Mouse (Mus musculus): ENCODE measurements around the gene Crls1. TPM values are rescaled to one million over a fixed set of nuclear protein-coding genes. Genes with fewer than 3 reads are reported as not detected.
A peak's percentile ranks its signal among the peaks of the same experiment; 100 is the strongest.

Crls1 gene
- polyA plus RNA-seq, 1 experiment = 27.0 TPM

- no peak for DNase-seq (ENCODE audit: low read depth)
- no peak for TF ChIP-seq POLR2A (IDR thresholded peaks at IDR 0.05; ENCODE audit: borderline replicate concordance, extremely low read depth, insufficient read depth, insufficient read length, poor library complexity, severe bottlenecking)
- TF ChIP-seq CTCF (IDR thresholded peaks at IDR 0.05; ENCODE audit: borderline replicate concordance, extremely low read depth, insufficient read depth, insufficient read length) = no peak
Observed at GRCm38 (mm10) chr2:132863325-132863724, 16.9 kb downstream of the Crls1 start.

DNA sequence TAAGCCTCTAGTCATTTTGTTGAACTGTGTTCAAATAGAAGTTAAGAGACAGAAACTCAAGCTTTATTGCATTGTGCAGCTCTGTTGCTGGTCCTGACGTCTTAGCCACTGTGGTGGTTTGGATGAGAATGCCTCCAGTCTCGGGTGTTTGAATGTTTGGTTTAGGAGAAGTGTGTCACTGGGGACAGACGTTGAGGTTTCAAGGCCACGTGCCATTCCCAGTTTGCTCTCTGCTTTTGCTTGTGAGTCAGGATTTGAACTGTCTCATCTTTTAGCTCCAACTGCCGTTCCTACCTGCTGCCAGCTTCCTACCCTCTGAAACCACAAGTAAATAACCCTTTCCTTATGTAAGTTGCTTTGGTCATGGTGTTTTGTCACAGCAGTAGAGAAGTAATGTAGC is 21.1 kb downstream of the Crls1 start:
- TF ChIP-seq CTCF (IDR thresholded peaks at IDR 0.05; ENCODE audit: borderline replicate concordance, extremely low read depth, insufficient read depth, insufficient read length) = no peak
- no peak for TF ChIP-seq POLR2A (IDR thresholded peaks at IDR 0.05; ENCODE audit: borderline replicate concordance, extremely low read depth, insufficient read depth, insufficient read length, poor library complexity, severe bottlenecking)
- no peak for DNase-seq (ENCODE audit: low read depth)

GRCm38 (mm10) chr2:132869682-132870081 is 23.2 kb downstream of the Crls1 start:
- no peak for TF ChIP-seq POLR2A (IDR thresholded peaks at IDR 0.05; ENCODE audit: borderline replicate concordance, extremely low read depth, insufficient read depth, insufficient read length, poor library complexity, severe bottlenecking)
- no peak for TF ChIP-seq CTCF (IDR thresholded peaks at IDR 0.05; ENCODE audit: borderline replicate concordance, extremely low read depth, insufficient read depth, insufficient read length)
- no peak for DNase-seq (ENCODE audit: low read depth)

GRCm38 (mm10) chr2:132870286-132870685 is 23.8 kb downstream of the Crls1 start:
- TF ChIP-seq POLR2A (IDR thresholded peaks at IDR 0.05; ENCODE audit: borderline replicate concordance, extremely low read depth, insufficient read depth, insufficient read length, poor library complexity, severe bottlenecking) = no peak
- TF ChIP-seq CTCF (IDR thresholded peaks at IDR 0.05; ENCODE audit: borderline replicate concordance, extremely low read depth, insufficient read depth, insufficient read length) = no peak
- no peak for DNase-seq (ENCODE audit: low read depth)

- TF ChIP-seq CTCF (IDR thresholded peaks at IDR 0.05; ENCODE audit: borderline replicate concordance, extremely low read depth, insufficient read depth, insufficient read length) (no peak), POLR2A (IDR thresholded peaks at IDR 0.05; ENCODE audit: borderline replicate concordance, extremely low read depth, insufficient read depth, insufficient read length, poor library complexity, severe bottlenecking) (no peak)
- DNase-seq (ENCODE audit: low read depth) = no peak
Observed at GRCm38 (mm10) chr2:132871663-132872062, 25.2 kb downstream of the Crls1 start.

DNA sequence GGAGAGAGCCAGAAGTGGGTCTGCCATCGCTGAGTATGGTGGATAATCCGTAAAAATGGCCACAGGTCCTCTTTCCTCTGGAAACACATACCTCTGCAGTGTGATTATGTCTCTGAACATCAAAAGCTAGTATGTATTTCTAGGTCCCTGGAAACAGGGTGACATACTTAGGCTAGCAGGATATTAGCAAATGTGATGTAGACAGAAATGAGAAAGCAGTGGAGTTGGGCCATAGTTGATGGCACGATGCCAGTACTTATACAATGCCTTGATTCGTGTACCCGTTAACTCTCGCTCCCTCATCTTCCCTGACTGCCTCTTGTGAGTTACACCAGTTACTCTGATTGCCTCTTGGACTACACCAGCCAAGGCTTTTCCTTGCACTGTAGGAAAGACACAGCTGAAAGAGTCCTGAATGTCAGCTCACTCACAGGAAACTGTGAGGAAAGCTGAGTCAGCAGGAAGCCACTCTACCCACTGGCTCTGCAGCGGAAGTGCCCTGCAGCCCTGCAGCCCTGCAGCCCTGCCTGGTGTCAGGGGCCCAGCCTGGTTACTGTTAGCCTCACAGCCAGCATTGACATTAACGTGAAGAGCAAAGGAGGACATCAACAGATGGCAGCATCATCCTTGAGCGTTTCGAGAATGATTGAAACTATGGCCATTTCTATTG is 27.3 kb downstream of the Crls1 start:
- TF ChIP-seq POLR2A (IDR thresholded peaks at IDR 0.05; ENCODE audit: borderline replicate concordance, extremely low read depth, insufficient read depth, insufficient read length, poor library complexity, severe bottlenecking) (no peak), CTCF (IDR thresholded peaks at IDR 0.05; ENCODE audit: borderline replicate concordance, extremely low read depth, insufficient read depth, insufficient read length) (no peak)
- peak; percentile 5 for DNase-seq (ENCODE audit: low read depth)

- TF ChIP-seq POLR2A (IDR thresholded peaks at IDR 0.05; ENCODE audit: borderline replicate concordance, extremely low read depth, insufficient read depth, insufficient read length, poor library complexity, severe bottlenecking) = no peak
- TF ChIP-seq CTCF (IDR thresholded peaks at IDR 0.05; ENCODE audit: borderline replicate concordance, extremely low read depth, insufficient read depth, insufficient read length) = no peak
- DNase-seq (ENCODE audit: low read depth) = no peak
Observed at GRCm38 (mm10) chr2:132876991-132877390, 30.5 kb downstream of the Crls1 start.

GRCm38 (mm10) chr2:132879261-132880044 is 33.0 kb downstream of the Crls1 start:
- TF ChIP-seq CTCF (IDR thresholded peaks at IDR 0.05; ENCODE audit: borderline replicate concordance, extremely low read depth, insufficient read depth, insufficient read length) = no peak
- TF ChIP-seq POLR2A (IDR thresholded peaks at IDR 0.05; ENCODE audit: borderline replicate concordance, extremely low read depth, insufficient read depth, insufficient read length, poor library complexity, severe bottlenecking) = no peak
- peak; percentile 82 for DNase-seq (ENCODE audit: low read depth)

DNA sequence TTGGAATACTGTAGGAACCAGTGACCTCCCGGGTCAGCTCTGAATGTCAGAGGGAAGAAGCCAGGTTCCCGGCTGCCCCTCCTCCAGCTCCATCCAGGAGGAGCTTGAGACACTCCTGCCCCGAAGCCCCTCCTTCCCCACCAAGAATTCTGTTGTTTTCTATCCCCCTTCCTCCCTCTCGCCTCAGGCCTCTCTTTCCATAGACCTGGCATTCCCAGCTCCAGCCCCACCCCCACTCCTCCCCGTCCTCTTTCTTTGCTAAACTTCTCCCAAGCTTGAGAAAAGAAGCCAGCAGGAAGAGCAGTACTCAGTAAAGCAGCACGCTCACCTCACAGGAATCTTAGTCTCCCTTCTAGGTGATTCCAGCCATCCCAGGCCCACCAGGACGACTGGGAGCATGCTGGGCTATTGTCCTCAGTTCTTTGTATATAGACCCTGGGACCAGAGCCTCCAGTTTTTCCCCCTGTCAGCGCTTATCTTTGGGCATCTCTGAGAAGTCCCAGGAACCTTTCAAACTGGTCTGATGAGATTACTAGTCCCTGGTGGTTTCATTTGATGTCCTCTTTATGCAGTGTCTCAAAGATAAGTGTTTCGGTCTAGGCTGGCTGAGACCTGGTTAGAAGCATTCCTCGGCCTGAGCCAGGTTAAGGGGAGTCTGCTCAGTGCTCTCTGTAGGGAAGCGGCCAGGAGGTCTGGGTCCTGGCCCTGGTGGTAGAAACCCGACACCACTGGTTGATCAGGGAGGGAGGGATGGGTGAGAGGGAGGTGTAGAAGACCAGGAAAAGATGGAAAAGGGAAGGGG is 34.6 kb downstream of the Crls1 start, which contains the start of gene Lrrn4:
Gene Lrrn4, minus strand, starts transcription at position 48 of the 802 bp plus-strand sequence.
- no peak for TF ChIP-seq CTCF (IDR thresholded peaks at IDR 0.05; ENCODE audit: borderline replicate concordance, extremely low read depth, insufficient read depth, insufficient read length)
- TF ChIP-seq POLR2A (IDR thresholded peaks at IDR 0.05; ENCODE audit: borderline replicate concordance, extremely low read depth, insufficient read depth, insufficient read length, poor library complexity, severe bottlenecking) = no peak
- DNase-seq (ENCODE audit: low read depth) = no peak

- no peak for TF ChIP-seq POLR2A (IDR thresholded peaks at IDR 0.05; ENCODE audit: borderline replicate concordance, extremely low read depth, insufficient read depth, insufficient read length, poor library complexity, severe bottlenecking)
- TF ChIP-seq CTCF (IDR thresholded peaks at IDR 0.05; ENCODE audit: borderline replicate concordance, extremely low read depth, insufficient read depth, insufficient read length) = no peak
- DNase-seq (ENCODE audit: low read depth) = no peak
Observed at GRCm38 (mm10) chr2:132884303-132884967, 38.0 kb downstream of the Crls1 start.

Measured in brain, embryonic 14.5 days (tissue).